8 mouse cellular contexts compared by ENCODE assay signal in the genomic region with DNA sequence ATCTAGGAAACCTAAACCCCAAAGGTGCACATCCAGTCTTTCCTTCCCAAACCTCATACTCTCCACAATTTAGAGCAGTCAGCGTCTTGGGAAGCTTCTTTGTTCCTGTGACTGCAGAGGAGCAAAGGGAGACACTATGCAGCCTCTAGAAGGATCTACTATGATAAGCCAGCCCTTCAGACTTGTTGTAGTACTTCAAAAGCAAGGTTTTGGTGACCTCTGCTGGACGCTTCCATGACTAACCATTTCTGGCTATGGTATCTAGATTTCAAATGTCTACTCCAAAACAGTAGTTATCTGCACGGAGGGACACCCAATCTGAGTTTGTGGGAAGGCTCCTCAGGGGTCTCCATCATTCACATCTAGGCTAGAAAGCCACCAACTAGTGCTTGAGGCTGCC. TPM values are rescaled to one million over a fixed set of nuclear protein-coding genes. Genes with fewer than 3 reads are reported as not detected.
DNase-seq lines count a peak whose midpoint lies in the region; ATAC-seq and TF ChIP-seq lines count a peak whose summit lies in the region.
"Had no signal": no experiment of that assay in that cellular context is flagged by ENCODE, and none has a peak within 500 bp of the region (broad histone marks: within the 10 kb centered on the region; RNA-seq: fewer than 3 reads in every experiment).

No protein-coding gene starts in this region.

- H3K4me2 ChIP-seq in kidney, postnatal 0 days (ENCODE audit: low read length), result no peak overlapping the region
- no peak overlapping the region for H3K4me2 ChIP-seq in liver, embryonic 13.5 days
- H3K4me2 ChIP-seq: midbrain, embryonic 12.5 days had no signal

- ATAC-seq in kidney, postnatal 0 days (replicated peaks; ENCODE audit: low FRiP score, low read depth), result no peak
- ATAC-seq in liver, embryonic 13.5 days (ENCODE audit: low read depth), result no peak

- TF ChIP-seq POLR2A in brain, embryonic 14.5 days (IDR thresholded peaks at IDR 0.05; ENCODE audit: borderline replicate concordance, extremely low read depth, insufficient read depth, insufficient read length, poor library complexity, severe bottlenecking), result no peak

- peak; percentile 64; the same call in 1 of the 2 replicates for TF ChIP-seq CTCF in brain, embryonic 14.5 days (IDR thresholded peaks at IDR 0.05; ENCODE audit: borderline replicate concordance, extremely low read depth, insufficient read depth, insufficient read length)
- peak; percentile 88 for TF ChIP-seq CTCF in kidney, postnatal 0 days (IDR thresholded peaks at IDR 0.05; ENCODE audit: low read depth)

- H3K27me3 ChIP-seq in kidney, postnatal 0 days (ENCODE audit: insufficient read depth, low read length), result no peaks in the 10 kb centered on the region
- peaks cover 8% of the 10 kb centered on the region; the same call in 1 of the 2 replicates for H3K27me3 ChIP-seq in liver, embryonic 13.5 days

- no peak overlapping the region for H3K4me3 ChIP-seq in kidney, postnatal 0 days (replicated peaks; ENCODE audit: low read depth, low read length)
- H3K4me3 ChIP-seq in liver, embryonic 13.5 days (replicated peaks), result no peak overlapping the region
- H3K4me3 ChIP-seq: midbrain, embryonic 12.5 days had no signal

- peak; percentile 76 for DNase-seq in testis, postnatal 10 days (ENCODE audit: low spot score)
- DNase-seq in testis, postnatal 14 days (ENCODE audit: low spot score), result no peak
- DNase-seq in brain, embryonic 14.5 days (ENCODE audit: low read depth), result peak; percentile 85
- peak; percentile 69 for DNase-seq in forelimb bud, embryonic 11.5 days (ENCODE audit: low read depth, low spot score)
- peak; percentile 94 for DNase-seq in kidney, postnatal 0 days (ENCODE audit: low spot score)
- DNase-seq in liver, embryonic 13.5 days, result peak; percentile 43
- peak; percentile 65 for DNase-seq in skeletal muscle tissue, adult 2 months (ENCODE audit: low read depth, low spot score)

- no peaks in the 10 kb centered on the region for H3K36me3 ChIP-seq in kidney, postnatal 0 days (ENCODE audit: insufficient read depth, low read length)
- H3K36me3 ChIP-seq in liver, embryonic 13.5 days, result no peaks in the 10 kb centered on the region
- H3K36me3 ChIP-seq: midbrain, embryonic 12.5 days had no signal

- H3K27ac ChIP-seq in kidney, postnatal 0 days, result no peak overlapping the region
- no peak overlapping the region for H3K27ac ChIP-seq in liver, embryonic 13.5 days
- H3K27ac ChIP-seq: midbrain, embryonic 12.5 days had no signal

- H3K4me1 ChIP-seq in kidney, postnatal 0 days (replicated peaks; ENCODE audit: insufficient read depth, low read length), result no peaks in the 10 kb centered on the region
- H3K4me1 ChIP-seq in liver, embryonic 13.5 days (replicated peaks), result no peaks in the 10 kb centered on the region
- H3K4me1 ChIP-seq: midbrain, embryonic 12.5 days had no signal

- 7% methylated on average over 3 of the region's 3 CpGs for whole genome bisulfite sequencing in kidney, postnatal 0 days
- 6% methylated on average over 3 of the region's 3 CpGs for WGBS in liver, embryonic 13.5 days (ENCODE audit: insufficient replicate concordance)

- no peaks in the 10 kb centered on the region for H3K9me3 ChIP-seq in kidney, postnatal 0 days (replicated peaks; ENCODE audit: low read length)
- H3K9me3 ChIP-seq in liver, embryonic 13.5 days (replicated peaks), result peaks cover 5% of the 10 kb centered on the region; the same call in 1 of the 2 replicates

- H3K9ac ChIP-seq in kidney, postnatal 0 days (ENCODE audit: low read depth, low read length), result no peak overlapping the region
- no peak overlapping the region for H3K9ac ChIP-seq in liver, embryonic 13.5 days
- H3K9ac ChIP-seq: midbrain, embryonic 12.5 days had no signal

RNA-seq across cellular contexts. Expression of a gene that starts 5.9 kb away (rescaled TPM):
- 0.06 and 0.34 TPM in 2 replicates for polyA plus RNA-seq in brain, embryonic 14.5 days (2012; rRNA removed)
- not detected in 2 replicates for polyA plus RNA-seq in kidney, postnatal 0 days (2015; fragmentation: Nextera tagmentation; extraction: Ambion mirVana)
- polyA plus RNA-seq in liver, embryonic 13.5 days (2015; fragmentation: Nextera tagmentation; extraction: Ambion mirVana), result not detected in 2 replicates
- polyA plus RNA-seq: midbrain, embryonic 12.5 days had no signal

RNA-seq across cellular contexts. Expression of a gene that starts 9.0 kb away (rescaled TPM):
- polyA plus RNA-seq in brain, embryonic 14.5 days (2012; rRNA removed), result 234 and 457 TPM in 2 replicates
- 297 and 337 TPM in 2 replicates for polyA plus RNA-seq in kidney, postnatal 0 days (2015; fragmentation: Nextera tagmentation; extraction: Ambion mirVana)
- polyA plus RNA-seq in liver, embryonic 13.5 days (2015; fragmentation: Nextera tagmentation; extraction: Ambion mirVana), result 369 and 378 TPM in 2 replicates
